Mouse (Mus musculus): ENCODE measurements at regions not wholly inside any gene's neighbourhood (a gene's known extent, or its start where the extent isn't known, plus 50 kb on each side); places are given as distances from the start of the nearest gene placed in this dataset.

- TF ChIP-seq CTCF (IDR thresholded peaks at IDR 0.05; ENCODE audit: low read depth, low read length) (no peak), POLR2A (IDR thresholded peaks at IDR 0.05; ENCODE audit: borderline replicate concordance, low read depth, low read length) (no peak)
These were observed 172.6 kb downstream of the Nrip1 start for GRCm38 (mm10) chr16:76200801-76201728.
